Comparison of ENCODE assay signal across 9 mouse cellular contexts in the genomic region with DNA sequence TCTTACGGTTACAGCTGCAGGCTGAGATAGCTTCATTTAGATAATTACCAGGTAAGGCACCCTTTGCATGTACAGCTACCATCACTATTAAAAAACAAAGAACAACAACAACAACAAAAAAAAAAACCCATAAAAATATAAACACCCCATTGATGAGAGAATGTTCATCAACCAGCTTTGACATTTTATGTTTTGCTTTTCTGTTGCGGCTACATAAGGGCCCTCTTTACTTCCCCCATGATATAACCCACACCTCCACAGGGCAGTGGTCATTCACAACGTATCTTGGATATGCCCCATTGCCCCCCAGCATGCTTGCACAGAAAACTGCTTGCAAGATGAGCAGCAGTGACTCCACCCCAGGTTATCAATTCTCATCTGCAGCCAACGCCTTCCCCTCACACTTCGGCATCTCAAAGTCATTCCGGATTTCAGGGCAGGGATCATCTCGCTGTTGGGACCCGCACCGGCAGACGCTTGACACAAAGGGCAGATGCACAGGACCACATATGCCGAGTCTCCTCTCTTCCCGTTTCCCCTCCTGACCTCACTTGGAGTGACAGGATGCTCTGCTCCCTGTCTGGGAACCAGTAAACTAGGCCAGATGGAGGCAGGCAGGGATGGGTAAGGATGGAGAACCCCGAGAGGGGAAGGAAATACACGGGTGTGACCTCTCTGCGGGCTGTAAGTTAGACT.
DNase-seq lines count a peak whose midpoint lies in the region; ATAC-seq lines count a peak whose summit lies in the region.
"Had no signal": no experiment of that assay in that cellular context is flagged by ENCODE, and none has a peak within 500 bp of the region (broad histone marks: within the 10 kb centered on the region; RNA-seq: fewer than 3 reads in every experiment).

No protein-coding gene starts in this region.

- H3K9me3 ChIP-seq in forebrain, embryonic 10.5 days, result no peaks in the 10 kb centered on the region
- no peaks in the 10 kb centered on the region for H3K9me3 ChIP-seq in liver, embryonic 11.5 days (ENCODE audit: control insufficient read depth, low read length)
- H3K9me3 ChIP-seq: stomach, embryonic 15.5 days had no signal

- H3K9ac ChIP-seq in liver, embryonic 11.5 days (ENCODE audit: low read depth, low read length), result no peak overlapping the region
- H3K9ac ChIP-seq: stomach, embryonic 15.5 days had no signal

- H3K27me3 ChIP-seq in forebrain, embryonic 10.5 days (ENCODE audit: poor library complexity, severe bottlenecking), result peaks cover 69% of the 10 kb centered on the region
- peaks cover 12% of the 10 kb centered on the region for H3K27me3 ChIP-seq in liver, embryonic 11.5 days (replicated peaks; ENCODE audit: control insufficient read depth, insufficient read depth, low read length)

- peak overlapping the region; percentile 63 for H3K4me2 ChIP-seq in liver, embryonic 11.5 days
- H3K4me2 ChIP-seq: stomach, embryonic 15.5 days had no signal

- DNase-seq in retina, postnatal 1 day, result peak; percentile 55
- no peak for DNase-seq in retina, embryonic 14.5 days (ENCODE audit: low spot score)
- peak; percentile 20 for DNase-seq in forebrain, embryonic 10.5 days (ENCODE audit: extremely low spot score, low spot score)
- no peak for DNase-seq in liver, embryonic 11.5 days (ENCODE audit: low spot score)
- peak; percentile 40 for DNase-seq in thymus, postnatal 4 days
- no peak for DNase-seq in lung, postnatal 25 days (ENCODE audit: low spot score)
- no peak for DNase-seq in right cerebral cortex, postnatal 36 days (ENCODE audit: low spot score in 2 of 2)

- H3K4me3 ChIP-seq in forebrain, embryonic 10.5 days, result peak overlapping the region; percentile 24; the same call in 1 of the 2 replicates
- H3K4me3 ChIP-seq in liver, embryonic 11.5 days (ENCODE audit: low read depth, low read length), result no peak overlapping the region
- H3K4me3 ChIP-seq: myocyte; stomach, embryonic 15.5 days had no signal

- WGBS in forebrain, embryonic 10.5 days, result 55% methylated on average over 15 of the region's 15 CpGs
- 32% methylated on average over 15 of the region's 15 CpGs for WGBS in liver, embryonic 11.5 days

- H3K36me3 ChIP-seq in forebrain, embryonic 10.5 days (replicated peaks), result no peaks in the 10 kb centered on the region
- no peaks in the 10 kb centered on the region for H3K36me3 ChIP-seq in liver, embryonic 11.5 days (ENCODE audit: control insufficient read depth, insufficient read depth, low read length)
- H3K36me3 ChIP-seq: stomach, embryonic 15.5 days had no signal

- peak; percentile 35; the same call in 1 of the 2 replicates for ATAC-seq in liver, embryonic 11.5 days (replicated peaks; ENCODE audit: low FRiP score)

- H3K4me1 ChIP-seq in forebrain, embryonic 10.5 days, result peaks cover 51% of the 10 kb centered on the region
- H3K4me1 ChIP-seq in liver, embryonic 11.5 days (replicated peaks; ENCODE audit: control insufficient read depth, insufficient read depth, low read length), result peaks cover 30% of the 10 kb centered on the region
- H3K4me1 ChIP-seq: stomach, embryonic 15.5 days had no signal

- H3K27ac ChIP-seq in forebrain, embryonic 10.5 days, result peak overlapping the region; percentile 58
- H3K27ac ChIP-seq in liver, embryonic 11.5 days (ENCODE audit: low read depth, low read length), result no peak overlapping the region
- H3K27ac ChIP-seq: stomach, embryonic 15.5 days had no signal

Comparison
In these comparisons a context has a peak if more than half of its experiments do, and no peak if none do; other contexts are left out.
1. DNase-seq: peak in retina, postnatal 1 day (single experiment), forebrain, embryonic 10.5 days (single experiment) and thymus, postnatal 4 days (single experiment); none in retina, embryonic 14.5 days (single experiment), liver, embryonic 11.5 days (single experiment), lung, postnatal 25 days (single experiment) and right cerebral cortex, postnatal 36 days (0 of 2).